Mouse (Mus musculus): ENCODE data around the gene Dgcr6. TPM values are rescaled to one million over a fixed set of nuclear protein-coding genes. Genes with fewer than 3 reads are reported as not detected.

The Dgcr6 gene
- polyA plus RNA-seq, 1 experiment = 31.0 TPM

GRCm38 (mm10) chr16:18044991-18045390 lies 7.7 kb upstream of the Dgcr6 start:
- Histone ChIP-seq H3K9ac (ENCODE audit: low read depth, poor library complexity, severe bottlenecking) (no peak overlapping the region), H3K27me3 (ENCODE audit: control insufficient read depth, insufficient read depth, low read length, poor library complexity, severe bottlenecking) (no peaks in the 10 kb centered on the region), H3K4me3 (ENCODE audit: low read depth, low read length) (no peak overlapping the region), H3K9me3 (replicated peaks; ENCODE audit: control insufficient read depth, insufficient read depth, low read length, poor library complexity, severe bottlenecking) (no peaks in the 10 kb centered on the region), H3K4me1 (ENCODE audit: control insufficient read depth, insufficient read depth, low read length) (no peaks in the 10 kb centered on the region), H3K36me3 (ENCODE audit: control insufficient read depth, insufficient read depth, low read length, poor library complexity, severe bottlenecking) (no peaks in the 10 kb centered on the region), H3K27ac (ENCODE audit: insufficient read depth, low read length) (no peak overlapping the region)
- TF ChIP-seq CTCF (IDR thresholded peaks at IDR 0.05; ENCODE audit: low read depth, low read length) (no peak), EP300 (IDR thresholded peaks at IDR 0.05; ENCODE audit: insufficient read depth, low read depth, low read length) (no peak), POLR2A (IDR thresholded peaks at IDR 0.05; ENCODE audit: insufficient read depth, low read length) (no peak)

DNA sequence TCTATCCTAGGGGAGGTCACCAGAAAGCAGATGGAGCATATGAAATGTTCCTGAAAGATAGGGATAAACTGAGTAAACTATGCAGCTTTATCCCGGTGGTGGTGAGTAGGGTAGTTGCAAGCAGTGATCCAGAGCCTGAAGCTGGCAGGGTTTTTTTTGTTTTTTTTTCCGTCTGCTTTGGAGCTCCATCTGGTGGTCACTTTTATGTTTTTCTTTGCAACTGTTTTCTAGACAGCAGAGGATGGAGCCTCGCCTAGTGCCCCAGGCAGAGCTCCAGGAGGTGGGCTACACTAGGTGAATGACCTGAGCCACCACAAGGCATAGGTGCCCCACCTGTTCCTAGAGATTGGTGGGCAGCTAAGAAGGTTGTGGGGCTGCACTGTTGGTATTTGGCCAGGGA lies 5.0 kb upstream of the Dgcr6 start:
- no peak overlapping the region for H3K4me3 ChIP-seq (ENCODE audit: low read depth, low read length)
- H3K9me3 ChIP-seq (replicated peaks; ENCODE audit: control insufficient read depth, insufficient read depth, low read length, poor library complexity, severe bottlenecking) = no peaks in the 10 kb centered on the region
- H3K4me1 ChIP-seq (ENCODE audit: control insufficient read depth, insufficient read depth, low read length) = no peaks in the 10 kb centered on the region
- no peaks in the 10 kb centered on the region for H3K27me3 ChIP-seq (ENCODE audit: control insufficient read depth, insufficient read depth, low read length, poor library complexity, severe bottlenecking)
- TF ChIP-seq CTCF (IDR thresholded peaks at IDR 0.05; ENCODE audit: low read depth, low read length) (peak; percentile 12), POLR2A (IDR thresholded peaks at IDR 0.05; ENCODE audit: insufficient read depth, low read length) (no peak)
- H3K27ac ChIP-seq (ENCODE audit: insufficient read depth, low read length) = no peak overlapping the region
- H3K36me3 ChIP-seq (ENCODE audit: control insufficient read depth, insufficient read depth, low read length, poor library complexity, severe bottlenecking) = no peaks in the 10 kb centered on the region
- no peak overlapping the region for H3K9ac ChIP-seq (ENCODE audit: low read depth, poor library complexity, severe bottlenecking)

- no peak for TF ChIP-seq POLR2A (IDR thresholded peaks at IDR 0.05; ENCODE audit: insufficient read depth, low read length)
- no peak for TF ChIP-seq CTCF (IDR thresholded peaks at IDR 0.05; ENCODE audit: low read depth, low read length)
- TF ChIP-seq EP300 (IDR thresholded peaks at IDR 0.05; ENCODE audit: insufficient read depth, low read depth, low read length) = no peak
- H3K9me3 ChIP-seq (replicated peaks; ENCODE audit: control insufficient read depth, insufficient read depth, low read length, poor library complexity, severe bottlenecking) = no peaks in the 10 kb centered on the region
These were observed 4.6 kb upstream of the Dgcr6 start for GRCm38 (mm10) chr16:18048071-18048470.

DNA sequence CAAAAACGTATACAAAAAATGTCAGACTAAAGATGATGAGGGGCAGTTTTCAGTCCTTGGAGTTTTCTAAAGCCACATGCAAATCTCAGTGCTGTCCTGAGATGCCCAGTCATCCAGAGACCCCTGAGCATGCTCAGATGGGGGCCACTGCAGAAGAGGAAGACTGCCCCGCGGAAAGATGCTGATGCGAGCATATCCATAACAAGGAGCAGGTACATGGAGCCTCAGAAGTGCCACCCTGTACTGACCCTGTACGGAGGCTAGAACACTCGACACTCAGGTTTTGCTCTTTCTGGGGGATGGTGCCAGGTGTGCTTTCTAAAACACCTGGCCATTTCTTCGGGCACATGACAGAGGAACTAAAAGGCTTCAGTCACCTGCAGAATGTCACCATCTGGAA lies 338 bp upstream of the Dgcr6 start:
- no peak overlapping the region for H3K27ac ChIP-seq (ENCODE audit: insufficient read depth, low read length)
- no peaks in the 10 kb centered on the region for H3K4me1 ChIP-seq (ENCODE audit: control insufficient read depth, insufficient read depth, low read length)
- H3K9me3 ChIP-seq (replicated peaks; ENCODE audit: control insufficient read depth, insufficient read depth, low read length, poor library complexity, severe bottlenecking) = no peaks in the 10 kb centered on the region
- no peak for TF ChIP-seq CTCF (IDR thresholded peaks at IDR 0.05; ENCODE audit: low read depth, low read length)
- TF ChIP-seq POLR2A (IDR thresholded peaks at IDR 0.05; ENCODE audit: insufficient read depth, low read length) = no peak
- TF ChIP-seq EP300 (IDR thresholded peaks at IDR 0.05; ENCODE audit: insufficient read depth, low read depth, low read length) = no peak
- H3K4me3 ChIP-seq (ENCODE audit: low read depth, low read length) = no peak overlapping the region
- no peak overlapping the region for H3K9ac ChIP-seq (ENCODE audit: low read depth, poor library complexity, severe bottlenecking)
- no peaks in the 10 kb centered on the region for H3K27me3 ChIP-seq (ENCODE audit: control insufficient read depth, insufficient read depth, low read length, poor library complexity, severe bottlenecking)
- H3K36me3 ChIP-seq (ENCODE audit: control insufficient read depth, insufficient read depth, low read length, poor library complexity, severe bottlenecking) = no peaks in the 10 kb centered on the region

More at GRCm38 (mm10) chr16:18048071-18048470, 4.6 kb upstream of the Dgcr6 start:
- no peak overlapping the region for H3K4me3 ChIP-seq (ENCODE audit: low read depth, low read length)
- no peaks in the 10 kb centered on the region for H3K36me3 ChIP-seq (ENCODE audit: control insufficient read depth, insufficient read depth, low read length, poor library complexity, severe bottlenecking)
- H3K27ac ChIP-seq (ENCODE audit: insufficient read depth, low read length) = no peak overlapping the region
- H3K4me1 ChIP-seq (ENCODE audit: control insufficient read depth, insufficient read depth, low read length) = no peaks in the 10 kb centered on the region
- H3K9ac ChIP-seq (ENCODE audit: low read depth, poor library complexity, severe bottlenecking) = no peak overlapping the region
- H3K27me3 ChIP-seq (ENCODE audit: control insufficient read depth, insufficient read depth, low read length, poor library complexity, severe bottlenecking) = no peaks in the 10 kb centered on the region

DNA sequence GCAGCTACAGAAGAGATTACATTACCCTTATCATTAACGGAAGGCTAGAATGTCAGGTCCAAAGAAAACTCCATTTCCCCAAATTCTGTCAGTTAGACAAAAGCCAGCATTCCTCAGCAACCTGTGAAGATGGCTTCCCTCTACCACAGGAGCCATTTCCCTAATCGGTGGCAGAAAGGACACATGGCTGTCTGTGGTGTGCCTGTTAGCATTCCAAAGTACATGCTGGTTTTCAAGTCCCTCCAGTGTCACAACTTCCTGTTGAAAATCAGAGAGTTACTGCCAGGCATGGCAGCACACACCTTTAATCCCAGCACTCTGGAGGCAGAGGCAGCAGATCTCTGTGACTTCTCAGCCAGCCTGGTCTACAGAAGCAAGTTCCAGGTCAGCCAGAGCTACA lies 3.6 kb downstream of the Dgcr6 start:
- Histone ChIP-seq H3K36me3 (ENCODE audit: control insufficient read depth, insufficient read depth, low read length, poor library complexity, severe bottlenecking) (no peaks in the 10 kb centered on the region), H3K9ac (ENCODE audit: low read depth, poor library complexity, severe bottlenecking) (no peak overlapping the region), H3K27ac (ENCODE audit: insufficient read depth, low read length) (no peak overlapping the region), H3K27me3 (ENCODE audit: control insufficient read depth, insufficient read depth, low read length, poor library complexity, severe bottlenecking) (no peaks in the 10 kb centered on the region), H3K9me3 (replicated peaks; ENCODE audit: control insufficient read depth, insufficient read depth, low read length, poor library complexity, severe bottlenecking) (no peaks in the 10 kb centered on the region), H3K4me1 (ENCODE audit: control insufficient read depth, insufficient read depth, low read length) (no peaks in the 10 kb centered on the region), H3K4me3 (ENCODE audit: low read depth, low read length) (no peak overlapping the region)
- no peak for TF ChIP-seq EP300 (IDR thresholded peaks at IDR 0.05; ENCODE audit: insufficient read depth, low read depth, low read length)
- TF ChIP-seq POLR2A (IDR thresholded peaks at IDR 0.05; ENCODE audit: insufficient read depth, low read length) = no peak
- no peak for TF ChIP-seq CTCF (IDR thresholded peaks at IDR 0.05; ENCODE audit: low read depth, low read length)

GRCm38 (mm10) chr16:18058331-18058731 lies 5.7 kb downstream of the Dgcr6 start:
- no peak overlapping the region for H3K4me3 ChIP-seq (ENCODE audit: low read depth, low read length)
- no peak for TF ChIP-seq EP300 (IDR thresholded peaks at IDR 0.05; ENCODE audit: insufficient read depth, low read depth, low read length)
- no peak for TF ChIP-seq POLR2A (IDR thresholded peaks at IDR 0.05; ENCODE audit: insufficient read depth, low read length)
- TF ChIP-seq CTCF (IDR thresholded peaks at IDR 0.05; ENCODE audit: low read depth, low read length) = no peak
- H3K36me3 ChIP-seq (ENCODE audit: control insufficient read depth, insufficient read depth, low read length, poor library complexity, severe bottlenecking) = no peaks in the 10 kb centered on the region
- H3K4me1 ChIP-seq (ENCODE audit: control insufficient read depth, insufficient read depth, low read length) = no peaks in the 10 kb centered on the region
- H3K9ac ChIP-seq (ENCODE audit: low read depth, poor library complexity, severe bottlenecking) = no peak overlapping the region
- H3K9me3 ChIP-seq (replicated peaks; ENCODE audit: control insufficient read depth, insufficient read depth, low read length, poor library complexity, severe bottlenecking) = no peaks in the 10 kb centered on the region
- H3K27ac ChIP-seq (ENCODE audit: insufficient read depth, low read length) = no peak overlapping the region
- H3K27me3 ChIP-seq (ENCODE audit: control insufficient read depth, insufficient read depth, low read length, poor library complexity, severe bottlenecking) = no peaks in the 10 kb centered on the region

All from ES-Bruce4 (cell line).